Mouse (Mus musculus) cerebellum, adult 2 months (tissue): ENCODE measurements around the gene Olfr1124. TPM values are rescaled to one million over a fixed set of nuclear protein-coding genes. Genes with fewer than 3 reads are reported as not detected.

ENCODE experiments used
- DNase-seq, 2 experiments: peaks; one replicate each; pipeline ENCODE4 v3.0.0; 2021
- H3K27ac ChIP-seq: fragments of 200-500 bp; 2 replicates; pipeline ENCODE4 v1.5.1; 2012; ENCODE audit warnings: low read length, control low read depth, inconsistent platforms; ENCODE audit not compliant: insufficient read depth
- H3K27me3 ChIP-seq: fragments of 200-500 bp; 2 replicates; pipeline ENCODE4 v1.6.1; 2012; ENCODE audit warnings: inconsistent platforms, mild to moderate bottlenecking, low read length, moderate library complexity; ENCODE audit not compliant: control insufficient read depth, insufficient read depth
- H3K4me1 ChIP-seq: fragments of 200-500 bp; 2 replicates; pipeline ENCODE4 v1.6.1; 2011; ENCODE audit warnings: low read length; ENCODE audit not compliant: control insufficient read depth, insufficient read depth
- H3K4me3 ChIP-seq: fragments of 200-500 bp; replicated peaks from 2 replicates; pipeline ENCODE3; 2011; ENCODE audit warnings: mild to moderate bottlenecking, low read depth, low read length, control low read depth; ENCODE audit not compliant: insufficient read depth
- CTCF ChIP-seq: fragments of 200-500 bp; IDR thresholded peaks from 2 replicates; pipeline ENCODE4 v1.5.1; 2011; ENCODE audit warnings: low read depth, mild to moderate bottlenecking, control low read depth, low read length, moderate library complexity, borderline replicate concordance; ENCODE audit not compliant: insufficient read depth
- POLR2A ChIP-seq: fragments of 200-500 bp; IDR thresholded peaks from 2 replicates; pipeline ENCODE4 v1.6.1; 2011; ENCODE audit warnings: low read length, control low read depth, borderline replicate concordance; ENCODE audit not compliant: insufficient read depth
- WGBS: fragments of 180-500 bp; shearing (Covaris S2); methylation state at CpG from one replicate; pipeline ENCODE4 v1.1.7; 2018; 5-methylcytosine and 5-hydroxymethylcytosine counted together
- polyA plus RNA-seq: library from polyadenylated mRNA; depleted of rRNA; stranded (reverse); fragments of >200 nt; gene quantifications from 2 replicates; pipeline ENCODE4 v1.2.3, GENCODE M21; 2012; rRNA removed

Gene Olfr1124
- polyA plus RNA-seq, 1 experiment, result not detected

- Histone ChIP-seq H3K27me3 (no peaks in the 10 kb centered on the region), H3K27ac (no peak overlapping the region), H3K4me3 (no peak overlapping the region), H3K4me1 (no peaks in the 10 kb centered on the region)
- DNase-seq, result no peak
- no peak for TF ChIP-seq CTCF
- TF ChIP-seq POLR2A, result no peak
Measured at GRCm38 (mm10) chr2:87480207-87480606, 50.1 kb downstream of the Olfr1124 start.

- DNase-seq, result no peak
- H3K4me3 ChIP-seq, result no peak overlapping the region
- WGBS, result 87% methylated on average over 4 of the region's 4 CpGs
- H3K4me1 ChIP-seq, result no peaks in the 10 kb centered on the region
- TF ChIP-seq CTCF (no peak), POLR2A (no peak)
- H3K27me3 ChIP-seq, result no peaks in the 10 kb centered on the region
- no peak overlapping the region for H3K27ac ChIP-seq
Measured at GRCm38 (mm10) chr2:87481158-87481557, 51.1 kb downstream of the Olfr1124 start.

- no peak for DNase-seq
- no peaks in the 10 kb centered on the region for H3K27me3 ChIP-seq
- 69% methylated on average over 2 of the region's 2 CpGs for WGBS
- no peak for TF ChIP-seq CTCF
- no peak for TF ChIP-seq POLR2A
- no peaks in the 10 kb centered on the region for H3K4me1 ChIP-seq
- H3K27ac ChIP-seq, result no peak overlapping the region
- no peak overlapping the region for H3K4me3 ChIP-seq
Measured at GRCm38 (mm10) chr2:87482276-87482675, 52.2 kb downstream of the Olfr1124 start.

Other genes with a start within 250 kb of the Olfr1124 start
- gene Olfr1112, start 242.5 kb upstream of the Olfr1124 start, polyA plus RNA-seq, result not detected in 2 replicates
- not detected in 2 replicates for gene Olfr1113, start 221.3 kb upstream of the Olfr1124 start, polyA plus RNA-seq
- gene Olfr1115, start 182.3 kb upstream of the Olfr1124 start, polyA plus RNA-seq, result not detected in 2 replicates
- gene Olfr1116, start 162.7 kb upstream of the Olfr1124 start, polyA plus RNA-seq, result not detected in 2 replicates
- gene Olfr1118, start 122.7 kb upstream of the Olfr1124 start, polyA plus RNA-seq, result not detected in 2 replicates
- gene Olfr1120, start 75.5 kb upstream of the Olfr1124 start, polyA plus RNA-seq, result not detected in 2 replicates
- not detected in 2 replicates for gene Olfr1121, start 60.4 kb upstream of the Olfr1124 start, polyA plus RNA-seq
- gene Olfr1122, start 44.4 kb upstream of the Olfr1124 start, polyA plus RNA-seq, result not detected in 2 replicates
- not detected in 2 replicates for gene Olfr1123, start 13.6 kb upstream of the Olfr1124 start, polyA plus RNA-seq
- not detected in 2 replicates for gene Olfr1126, start 23.7 kb downstream of the Olfr1124 start, polyA plus RNA-seq
- gene Pramel7, start 66.8 kb downstream of the Olfr1124 start, polyA plus RNA-seq, result not detected in 2 replicates
- not detected in 2 replicates for gene Pramel6, start 76.3 kb downstream of the Olfr1124 start, polyA plus RNA-seq
- gene Olfr153, start 101.5 kb downstream of the Olfr1124 start, polyA plus RNA-seq, result 0.08 TPM in 1 of 2 replicates, not detected in the other
- not detected in 2 replicates for gene Olfr1128, start 115.3 kb downstream of the Olfr1124 start, polyA plus RNA-seq
- gene Olfr1129, start 143.6 kb downstream of the Olfr1124 start, polyA plus RNA-seq, result not detected in 2 replicates
- not detected in 2 replicates for gene Olfr1130, start 175.9 kb downstream of the Olfr1124 start, polyA plus RNA-seq
- gene Olfr1131, start 196.8 kb downstream of the Olfr1124 start, polyA plus RNA-seq, result not detected in 2 replicates
- not detected in 2 replicates for gene Olfr1132, start 207.3 kb downstream of the Olfr1124 start, polyA plus RNA-seq
- gene Olfr1133, start 217.1 kb downstream of the Olfr1124 start, polyA plus RNA-seq, result not detected in 2 replicates
- gene Olfr1134, start 228.2 kb downstream of the Olfr1124 start, polyA plus RNA-seq, result not detected in 2 replicates
- gene Olfr1135, start 243.4 kb downstream of the Olfr1124 start, polyA plus RNA-seq, result not detected in 2 replicates